Mouse (Mus musculus) CH12.LX (cell line): ENCODE results near the gene Grifin. TPM values are rescaled to one million over a fixed set of nuclear protein-coding genes. Genes with fewer than 3 reads are reported as not detected.

Experiments used
- DNase-seq: peaks from one replicate; pipeline ENCODE4 v3.0.0-alpha.2; 2013; ENCODE audit errors: extremely low read depth
- H3K27ac ChIP-seq: 2 replicates; pipeline ENCODE4 v1.5.1; 2012; ENCODE audit warnings: low read depth, mild to moderate bottlenecking, control low read depth, moderate library complexity; ENCODE audit not compliant: insufficient read depth
- H3K27me3 ChIP-seq: replicated peaks from 2 replicates; pipeline ENCODE3; 2012; ENCODE audit warnings: inconsistent platforms
- H3K36me3 ChIP-seq, 2 experiments: replicated peaks in 1 of 2; 2 replicates each; pipeline versions ENCODE3 to v1.6.1; 2012; ENCODE audit warnings: inconsistent platforms in 1 of 2, low read length in 1 of 2, mild to moderate bottlenecking in 1 of 2, mixed read lengths in 1 of 2, moderate library complexity in 1 of 2; ENCODE audit not compliant: control insufficient read depth in 1 of 2, insufficient read depth in 1 of 2
- H3K4me1 ChIP-seq, 2 experiments: 2 replicates each; pipeline ENCODE4 v1.6.1; 2012; ENCODE audit warnings: inconsistent platforms in 1 of 2, moderate library complexity in 1 of 2; ENCODE audit not compliant: insufficient read depth in 2 of 2, control insufficient read depth in 1 of 2
- H3K4me2 ChIP-seq: 2 replicates; pipeline ENCODE4 v1.6.1; 2012; ENCODE audit warnings: low read depth, mild to moderate bottlenecking, control low read depth; ENCODE audit not compliant: poor library complexity, insufficient read depth, severe bottlenecking
- H3K4me3 ChIP-seq, 3 experiments: fragments of 150-350 bp in 1 of 3; sonication (generic) in 1 of 3; replicated peaks in 1 of 3; 2 replicates each; pipeline versions ENCODE3 to v1.5.1; 2011 to 2012; ENCODE audit warnings: low read depth in 2 of 3, low read length in 2 of 3, mild to moderate bottlenecking in 2 of 3, moderate library complexity in 2 of 3, control low read depth in 1 of 3, improper control_type of control experiment in 1 of 3, inconsistent platforms in 1 of 3, mixed read lengths in 1 of 3; ENCODE audit not compliant: poor library complexity in 1 of 3
- H3K79me2 ChIP-seq: replicated peaks from 2 replicates; pipeline ENCODE4 v1.6.1; 2012; ENCODE audit warnings: mild to moderate bottlenecking, moderate library complexity; ENCODE audit not compliant: control insufficient read depth, poor library complexity, insufficient read depth, severe bottlenecking; ENCODE audit errors: extremely low read depth
- H3K9ac ChIP-seq: 2 replicates; pipeline ENCODE4 v1.6.1; 2012; ENCODE audit warnings: low read depth, mild to moderate bottlenecking, control low read depth, moderate library complexity; ENCODE audit not compliant: insufficient read depth
- H3K9me3 ChIP-seq: replicated peaks from 2 replicates; pipeline ENCODE3; 2012; ENCODE audit warnings: low read length, inconsistent platforms, mixed read lengths
- CHD1 ChIP-seq: IDR thresholded peaks from 2 replicates; pipeline ENCODE4 v1.6.1; 2012; ENCODE audit warnings: low read depth, low read length, improper control_type of control experiment, inconsistent platforms
- CHD2 ChIP-seq: IDR thresholded peaks from 2 replicates; pipeline ENCODE4 v1.6.1; 2011; ENCODE audit warnings: low read length, improper control_type of control experiment
- CTCF ChIP-seq, 2 experiments: IDR thresholded peaks in 1 of 2; conservative IDR thresholded peaks in 1 of 2; 2 replicates each; pipeline ENCODE4 v1.5.1; 2011 to 2012; ENCODE audit warnings: low read depth in 2 of 2, low read length in 2 of 2, improper control_type of control experiment in 1 of 2, inconsistent platforms in 1 of 2, mild to moderate bottlenecking in 1 of 2, moderate library complexity in 1 of 2
- EP300 ChIP-seq: IDR thresholded peaks from 2 replicates; pipeline ENCODE4 v1.6.1; 2011; ENCODE audit warnings: low read length, improper control_type of control experiment
- GABPA ChIP-seq: IDR thresholded peaks from 2 replicates; pipeline ENCODE4 v1.6.1; 2012; ENCODE audit warnings: low read depth, low read length, improper control_type of control experiment, inconsistent platforms; ENCODE audit not compliant: insufficient replicate concordance
- HCFC1 ChIP-seq: IDR thresholded peaks from 2 replicates; pipeline ENCODE4 v1.6.1; 2012; ENCODE audit warnings: low read depth, mild to moderate bottlenecking, inconsistent platforms, low read length, improper control_type of control experiment
- IRF4 ChIP-seq: IDR thresholded peaks from 2 replicates; pipeline ENCODE4 v1.6.1; 2014; ENCODE audit warnings: low read depth, mild to moderate bottlenecking, inconsistent platforms, low read length, improper control_type of control experiment
- JUN ChIP-seq: IDR thresholded peaks from 2 replicates; pipeline ENCODE4 v1.6.1; 2011; ENCODE audit warnings: low read depth, mild to moderate bottlenecking, low read length, improper control_type of control experiment, moderate library complexity; ENCODE audit not compliant: insufficient read depth
- JUND ChIP-seq: conservative IDR thresholded peaks from 2 replicates; pipeline ENCODE4 v1.6.1; 2011; ENCODE audit warnings: low read depth, low read length, improper control_type of control experiment
- KAT2A ChIP-seq: IDR thresholded peaks from 2 replicates; pipeline ENCODE4 v1.6.1; 2012; ENCODE audit warnings: low read length, improper control_type of control experiment, inconsistent platforms; ENCODE audit not compliant: insufficient replicate concordance
- MAX ChIP-seq: IDR thresholded peaks from 2 replicates; pipeline ENCODE4 v1.6.1; 2011; ENCODE audit warnings: low read length, improper control_type of control experiment
- MAZ ChIP-seq: IDR thresholded peaks from 2 replicates; pipeline ENCODE4 v1.6.1; 2012; ENCODE audit warnings: low read depth, mild to moderate bottlenecking, inconsistent platforms, low read length, improper control_type of control experiment, moderate library complexity
- MEF2A ChIP-seq: IDR thresholded peaks from 2 replicates; pipeline ENCODE4 v1.6.1; 2014; ENCODE audit warnings: low read depth, mild to moderate bottlenecking, inconsistent platforms, low read length, improper control_type of control experiment, borderline replicate concordance
- MXI1 ChIP-seq: IDR thresholded peaks from 2 replicates; pipeline ENCODE4 v1.6.1; 2011; ENCODE audit warnings: mild to moderate bottlenecking, low read depth, low read length, improper control_type of control experiment
- MYC ChIP-seq: IDR thresholded peaks from 2 replicates; pipeline ENCODE4 v1.6.1; 2011; ENCODE audit warnings: low read depth, mild to moderate bottlenecking, improper control_type of control experiment, low read length
- NELFE ChIP-seq: IDR thresholded peaks from 2 replicates; pipeline ENCODE4 v1.6.1; 2011; ENCODE audit warnings: low read depth, low read length, improper control_type of control experiment
- NRF1 ChIP-seq: IDR thresholded peaks from 2 replicates; pipeline ENCODE4 v1.6.1; 2014; ENCODE audit warnings: low read depth, mild to moderate bottlenecking, inconsistent platforms, low read length, improper control_type of control experiment, moderate library complexity
- POLR2A ChIP-seq: IDR thresholded peaks from 2 replicates; pipeline ENCODE4 v1.6.1; 2011; ENCODE audit warnings: low read depth, mild to moderate bottlenecking, improper control_type of control experiment, low read length
- POLR2AphosphoS2 ChIP-seq: IDR thresholded peaks from 2 replicates; pipeline ENCODE4 v1.6.1; 2011; ENCODE audit warnings: low read depth, low read length, improper control_type of control experiment
- RCOR1 ChIP-seq: conservative IDR thresholded peaks from 2 replicates; pipeline ENCODE4 v1.6.1; 2012; ENCODE audit warnings: low read depth, mild to moderate bottlenecking, inconsistent platforms, low read length, improper control_type of control experiment
- SMC3 ChIP-seq: IDR thresholded peaks from 2 replicates; pipeline ENCODE4 v1.6.1; 2011; ENCODE audit warnings: low read depth, low read length, improper control_type of control experiment
- UBTF ChIP-seq: IDR thresholded peaks from 2 replicates; pipeline ENCODE4 v1.6.1; 2012; ENCODE audit warnings: low read depth, mild to moderate bottlenecking, inconsistent platforms, low read length, improper control_type of control experiment, moderate library complexity
- USF1 ChIP-seq: IDR thresholded peaks from 2 replicates; pipeline ENCODE4 v1.6.1; 2014; ENCODE audit warnings: low read depth, mild to moderate bottlenecking, inconsistent platforms, low read length, improper control_type of control experiment
- ZKSCAN1 ChIP-seq: IDR thresholded peaks from 2 replicates; pipeline ENCODE4 v1.6.1; 2012; ENCODE audit warnings: low read depth, inconsistent platforms, low read length, improper control_type of control experiment, borderline replicate concordance
- ZMIZ1 ChIP-seq: IDR thresholded peaks from 2 replicates; pipeline ENCODE4 v1.6.1; 2012; ENCODE audit warnings: low read depth, mild to moderate bottlenecking, inconsistent platforms, low read length, improper control_type of control experiment
- ZNF384 ChIP-seq: IDR thresholded peaks from 2 replicates; pipeline ENCODE4 v1.6.1; 2012; ENCODE audit warnings: low read depth, low read length, improper control_type of control experiment, inconsistent platforms
- dilution Hi-C: fragments of 300-500 bp; cut with MboI; formaldehyde crosslinking; loops from 2 replicates; pipeline ENCODE4 v1.14.3; 2020; ENCODE audit warnings: low sequenced_read_pairs; ENCODE audit not compliant: extremely low pct_unique_long_range_greater_than_20kb, extremely low pct_ligation_motif_present
- in situ Hi-C: fragments of 300-500 bp; cut with MboI; formaldehyde crosslinking; loops from 3 replicates; pipeline ENCODE4 v1.14.3; 2019; ENCODE audit warnings: low sequenced_read_pairs, low pct_ligation_motif_present, low pct_unique_long_range_greater_than_20kb, mixed read lengths
- polyA plus RNA-seq: library from polyadenylated mRNA; unstranded; fragments of >175 nt; gene quantifications from 2 replicates; pipeline ENCODE4 v1.2.1, GENCODE M21; 2012; ENCODE audit warnings: low read depth; ENCODE audit not compliant: insufficient read length
- total RNA-seq, 2 experiments: library from RNA; depleted of rRNA; stranded (reverse); fragments of 300-350 nt in 1 of 2; fragments of >200 nt in 1 of 2; gene quantifications; 2 replicates each; pipeline ENCODE4 v1.2.3; 2012 to 2014

The Grifin gene
- total and polyA plus RNA-seq, 3 experiments: not detected

GRCm38 (mm10) chr5:140526754-140527153, 38.1 kb downstream of the Grifin start:
- Histone ChIP-seq H3K27ac (no peak overlapping the region), H3K36me3 (peaks cover 33 to 62% of the 10 kb centered on the region in 2 experiments), H3K4me3 (no peak overlapping the region), H3K27me3 (no peaks in the 10 kb centered on the region), H3K9ac (no peak overlapping the region), H3K9me3 (peaks cover 19% of the 10 kb centered on the region), H3K79me2 (peaks cover 4% of the 10 kb centered on the region; the same call in 1 of the 2 replicates), H3K4me2 (no peak overlapping the region), H3K4me1 (peaks cover 0 to 26% of the 10 kb centered on the region in 2 experiments; a peak in 3 of 4 replicates)
- TF ChIP-seq HCFC1 (no peak), IRF4 (no peak)
- dilution Hi-C loops (no loop called here), in situ Hi-C loops (no loop called here)
- DNase-seq: no peak

- peaks cover 12% of the 10 kb centered on the region for H3K9me3 ChIP-seq
- no peak for DNase-seq
- H3K27ac ChIP-seq: no peak overlapping the region
- H3K79me2 ChIP-seq: peaks cover 12% of the 10 kb centered on the region
- H3K9ac ChIP-seq: no peak overlapping the region
- H3K36me3 ChIP-seq: peaks cover 25 to 57% of the 10 kb centered on the region in 2 experiments
- in situ Hi-C loops (loop anchor here (5.0 kb wide), 1 partner anchor 34 kb away; no protein-coding TSS in a partner anchor), dilution Hi-C loops (no loop called here)
- TF ChIP-seq ZNF384 (no peak), NELFE (no peak), HCFC1 (no peak), IRF4 (no peak)
- no peak overlapping the region for H3K4me3 ChIP-seq
- peaks cover 10 to 62% of the 10 kb centered on the region in 2 experiments for H3K4me1 ChIP-seq
- no peak overlapping the region for H3K4me2 ChIP-seq
- H3K27me3 ChIP-seq: no peaks in the 10 kb centered on the region
Measured at GRCm38 (mm10) chr5:140521196-140521595, 43.7 kb downstream of the Grifin start.

GRCm38 (mm10) chr5:140517921-140518230, 47.0 kb downstream of the Grifin start:
- DNase-seq: peak; percentile 91
- dilution Hi-C loops: no loop called here
- H3K79me2 ChIP-seq: peaks cover 15% of the 10 kb centered on the region
- no peaks in the 10 kb centered on the region for H3K27me3 ChIP-seq
- no peaks in the 10 kb centered on the region for H3K9me3 ChIP-seq
- H3K9ac ChIP-seq: no peak overlapping the region; the same call in 1 of the 2 replicates
- H3K36me3 ChIP-seq: peaks cover 5 to 34% of the 10 kb centered on the region in 2 experiments
- peak overlapping the region in 2 of 3 experiments; percentile 35 to 55 for H3K4me3 ChIP-seq
- peak overlapping the region; percentile 99 for H3K27ac ChIP-seq
- in situ Hi-C loops: no loop called here
- H3K4me2 ChIP-seq: peak overlapping the region; percentile 80; the same call in 1 of the 2 replicates
- H3K4me1 ChIP-seq: peaks cover 30 to 81% of the 10 kb centered on the region in 2 experiments
- TF ChIP-seq ZMIZ1 (no peak), MYC (no peak), CTCF (conservative IDR thresholded peaks at IDR 0.05 in 1 of 2, IDR thresholded peaks at IDR 0.05 in 1 of 2; ENCODE audit: low read depth in 2 of 2, low read length in 2 of 2) (no peak), CHD1 (no peak), UBTF (no peak), NRF1 (no peak), SMC3 (no peak), NELFE (no peak), RCOR1 (peak; percentile 77; the same call in 1 of the 2 replicates), JUND (peak; percentile 98), POLR2AphosphoS2 (no peak), POLR2A (no peak), USF1 (no peak), MXI1 (peak; percentile 70), MEF2A (peak; percentile 79; the same call in 1 of the 2 replicates), MAZ (0 out of 2 replicates have a peak, but pooled peaks have one; percentile 27), EP300 (peak; percentile 83), KAT2A (no peak), CHD2 (no peak; the same call in 1 of the 2 replicates), MAX (no peak; the same call in 1 of the 2 replicates), GABPA (no peak), ZKSCAN1 (no peak), JUN (peak; percentile 90), ZNF384 (no peak), HCFC1 (no peak)
